Mouse (Mus musculus) liver, postnatal 0 days (tissue): ENCODE measurements at regions not wholly inside any gene's neighbourhood (a gene's known extent, or its start where the extent isn't known, plus 50 kb on each side); places are given as distances from the start of the nearest gene placed in this dataset.

Experiments used
- ATAC-seq: fragments of 200-750 bp; cut with Nextera tagmentation; 2 replicates; pipeline ENCODE4 v1.8.0; 2017; ENCODE audit warnings: mild to moderate bottlenecking, moderate library complexity
- DNase-seq: peaks from one replicate; pipeline ENCODE4 v3.0.0-alpha.2; 2016
- H3K27ac ChIP-seq: fragments of 300-500 bp; sonication (generic); 2 replicates; pipeline ENCODE4 v1.5.1; 2014; ENCODE audit warnings: antibody characterized with exemption, moderate library complexity, mild to moderate bottlenecking, low read depth
- H3K27me3 ChIP-seq: fragments of 300-500 bp; sonication (generic); 2 replicates; pipeline ENCODE4 v1.6.1; 2014; ENCODE audit warnings: low read length, control low read depth, mixed read lengths; ENCODE audit not compliant: insufficient read depth
- H3K36me3 ChIP-seq: fragments of 300-500 bp; sonication (generic); replicated peaks from 2 replicates; pipeline ENCODE4 v1.6.1; 2014; ENCODE audit warnings: mild to moderate bottlenecking, control low read depth, low read length, moderate library complexity, mixed read lengths; ENCODE audit not compliant: insufficient read depth
- H3K4me1 ChIP-seq: fragments of 300-500 bp; sonication (generic); 2 replicates; pipeline ENCODE4 v1.6.1; 2014; ENCODE audit warnings: antibody characterized with exemption, mild to moderate bottlenecking, control low read depth; ENCODE audit not compliant: insufficient read depth
- H3K4me2 ChIP-seq: fragments of 300-500 bp; sonication (generic); 2 replicates; pipeline ENCODE4 v1.6.1; 2014; ENCODE audit warnings: low read depth, mild to moderate bottlenecking, low read length, moderate library complexity, mixed read lengths
- H3K4me3 ChIP-seq: fragments of 300-500 bp; sonication (generic); 2 replicates; pipeline ENCODE4 v1.5.1; 2014; ENCODE audit warnings: low read depth, low read length
- H3K9ac ChIP-seq: fragments of 300-500 bp; sonication (generic); replicated peaks from 2 replicates; pipeline ENCODE4 v1.6.1; 2014; ENCODE audit warnings: mild to moderate bottlenecking, moderate library complexity
- H3K9me3 ChIP-seq: fragments of 300-500 bp; sonication (generic); 2 replicates; pipeline ENCODE4 v1.6.1; 2016; ENCODE audit warnings: mild to moderate bottlenecking, control low read depth, low read length, mixed read lengths
- CTCF ChIP-seq: sonication (generic); IDR thresholded peaks from 2 replicates; pipeline ENCODE4 v1.5.1; 2016; ENCODE audit warnings: antibody characterized with exemption, low read depth
- EP300 ChIP-seq: IDR thresholded peaks from 2 replicates; pipeline ENCODE4 v1.6.1; 2016; ENCODE audit warnings: antibody characterized with exemption, low read depth, mild to moderate bottlenecking
- WGBS: fragments of 180-500 bp; shearing (Covaris S2); extraction: QIAGEN DNeasy Blood & Tissue Kit; methylation state at CpG from one replicate; pipeline ENCODE4 v1.1.7; 2014; ENCODE audit not compliant: insufficient replicate concordance; 5-methylcytosine and 5-hydroxymethylcytosine counted together

DNA sequence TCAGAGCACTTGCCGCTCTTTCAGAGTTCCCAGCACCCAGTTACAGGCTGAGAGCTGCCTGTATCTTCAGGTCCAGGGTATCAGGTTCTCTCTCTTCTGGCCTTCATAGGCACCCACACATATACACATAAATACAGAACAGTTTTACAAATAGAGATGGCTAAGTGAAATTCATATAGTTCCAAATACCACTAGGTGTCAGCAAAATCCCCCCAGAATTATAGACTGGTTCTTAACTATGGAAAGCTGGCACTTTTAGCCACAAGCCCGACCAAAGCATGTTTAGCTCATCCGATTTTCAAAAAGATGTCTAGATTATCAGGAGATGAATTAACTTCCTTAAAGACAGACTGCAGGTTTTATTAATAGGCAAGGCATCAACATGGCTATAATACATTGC lies 107.4 kb upstream of the Apob start:
- H3K36me3 ChIP-seq: no peaks in the 10 kb centered on the region
- TF ChIP-seq EP300 (no peak), CTCF (0 out of 2 replicates have a peak, but pooled peaks have one; percentile 22)
- no peak overlapping the region for H3K9ac ChIP-seq
- H3K4me3 ChIP-seq: no peak overlapping the region
- H3K4me2 ChIP-seq: no peak overlapping the region
- H3K27ac ChIP-seq: no peak overlapping the region
- WGBS: 59% methylated on average over 3 of the region's 3 CpGs
- DNase-seq: no peak
- no peaks in the 10 kb centered on the region for H3K4me1 ChIP-seq
- ATAC-seq: no peak
- H3K9me3 ChIP-seq: no peaks in the 10 kb centered on the region
- no peaks in the 10 kb centered on the region for H3K27me3 ChIP-seq

DNA sequence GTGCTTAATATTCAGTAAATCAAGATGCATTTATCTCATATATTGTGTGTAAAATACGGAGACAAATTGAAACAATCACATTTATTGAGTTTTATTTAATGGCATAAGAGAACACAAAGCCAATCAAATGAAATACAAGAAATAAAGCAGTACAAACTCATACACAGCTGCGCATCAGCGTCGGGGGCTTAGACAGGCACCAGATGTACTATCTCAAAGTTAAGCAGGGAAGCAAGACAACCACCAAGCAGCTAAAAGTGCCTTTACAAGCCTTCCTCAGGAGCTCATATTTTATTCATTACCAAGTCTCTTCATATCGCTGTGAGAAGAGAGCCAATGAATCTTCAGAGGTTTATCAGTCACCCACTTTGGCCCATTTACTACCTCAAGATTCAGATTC lies 107.0 kb upstream of the Apob start:
- Histone ChIP-seq H3K36me3 (no peaks in the 10 kb centered on the region), H3K9ac (no peak overlapping the region), H3K27me3 (no peaks in the 10 kb centered on the region), H3K4me3 (no peak overlapping the region), H3K27ac (no peak overlapping the region), H3K9me3 (no peaks in the 10 kb centered on the region), H3K4me2 (no peak overlapping the region), H3K4me1 (no peaks in the 10 kb centered on the region)
- ATAC-seq (no peak), DNase-seq (no peak)
- 72% methylated on average over 5 of the region's 5 CpGs for WGBS
- TF ChIP-seq CTCF: no peak
- no peak for TF ChIP-seq EP300

DNA sequence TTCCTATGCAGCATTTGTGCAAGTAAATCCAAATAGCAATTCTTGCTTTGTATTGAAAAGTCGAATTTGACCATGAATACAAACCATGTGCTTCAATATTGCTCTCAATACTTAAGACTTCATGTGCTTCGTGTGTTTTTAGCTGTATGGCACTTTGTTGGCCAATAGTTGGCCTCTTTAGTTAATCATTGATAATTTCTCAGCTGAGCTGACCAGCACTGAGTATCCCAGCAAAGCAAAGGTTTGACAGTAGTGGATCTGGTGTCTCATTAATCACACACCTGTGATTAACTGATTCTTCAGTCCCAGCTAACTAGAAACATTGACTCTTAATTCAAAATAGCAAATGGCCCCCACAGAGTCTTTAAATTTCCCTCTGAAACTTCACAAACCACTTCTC lies 102.0 kb upstream of the Apob start:
- peak; percentile 53; the same call in 1 of the 2 replicates for ATAC-seq
- 46% methylated on average over 2 of the region's 2 CpGs for WGBS
- DNase-seq: no peak

DNA sequence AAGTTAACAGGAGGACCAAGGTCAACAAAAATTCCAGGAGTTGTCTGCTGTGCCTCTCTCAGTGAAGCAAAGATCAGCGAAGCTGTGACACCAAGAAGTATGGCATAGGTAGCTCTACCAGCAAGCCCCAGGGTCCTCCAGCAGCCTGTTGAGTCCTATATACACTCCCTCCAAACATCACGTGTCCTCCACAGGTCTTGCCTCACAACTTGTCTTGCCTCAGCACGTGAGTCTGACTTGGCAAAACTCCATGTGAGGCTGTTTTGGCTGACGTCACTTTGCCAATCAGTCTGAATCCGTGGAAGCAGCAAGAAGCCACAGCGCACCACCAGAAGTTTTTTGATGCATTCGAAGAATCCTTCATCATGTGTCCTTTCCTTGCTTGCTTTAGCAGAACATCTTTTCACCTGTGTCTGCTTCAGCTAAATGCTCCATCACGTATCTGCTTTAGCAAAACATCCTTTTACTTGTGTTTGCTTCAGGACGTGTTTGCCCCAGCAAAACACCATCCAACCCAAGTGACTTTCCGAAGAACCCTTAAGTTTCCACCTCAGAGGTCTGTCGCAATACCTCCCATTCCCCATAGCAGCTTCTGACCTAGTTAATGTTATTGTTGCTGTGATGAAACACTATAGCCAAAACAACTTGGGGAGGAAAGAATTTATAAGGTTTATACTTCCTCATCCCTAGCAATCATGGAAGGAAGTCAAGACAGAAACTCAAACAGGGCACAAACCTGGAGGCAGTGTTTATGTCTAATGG lies 101.0 kb upstream of the Apob start:
- DNase-seq: peak; percentile 67
- Histone ChIP-seq H3K9ac (no peak overlapping the region), H3K27me3 (no peaks in the 10 kb centered on the region), H3K4me1 (no peaks in the 10 kb centered on the region), H3K4me3 (no peak overlapping the region), H3K36me3 (no peaks in the 10 kb centered on the region), H3K4me2 (no peak overlapping the region), H3K27ac (no peak overlapping the region), H3K9me3 (no peaks in the 10 kb centered on the region)
- ATAC-seq: peak; percentile 85
- WGBS: 69% methylated on average over 11 of the region's 11 CpGs
- TF ChIP-seq EP300: no peak
- TF ChIP-seq CTCF: no peak

More for the DNA sequence above, 102.0 kb upstream of the Apob start:
- no peaks in the 10 kb centered on the region for H3K27me3 ChIP-seq
- H3K9me3 ChIP-seq: no peaks in the 10 kb centered on the region
- no peak overlapping the region for H3K4me3 ChIP-seq
- H3K27ac ChIP-seq: no peak overlapping the region
- no peaks in the 10 kb centered on the region for H3K4me1 ChIP-seq
- no peaks in the 10 kb centered on the region for H3K36me3 ChIP-seq
- H3K4me2 ChIP-seq: no peak overlapping the region
- TF ChIP-seq CTCF (no peak), EP300 (no peak)
- no peak overlapping the region for H3K9ac ChIP-seq

DNA sequence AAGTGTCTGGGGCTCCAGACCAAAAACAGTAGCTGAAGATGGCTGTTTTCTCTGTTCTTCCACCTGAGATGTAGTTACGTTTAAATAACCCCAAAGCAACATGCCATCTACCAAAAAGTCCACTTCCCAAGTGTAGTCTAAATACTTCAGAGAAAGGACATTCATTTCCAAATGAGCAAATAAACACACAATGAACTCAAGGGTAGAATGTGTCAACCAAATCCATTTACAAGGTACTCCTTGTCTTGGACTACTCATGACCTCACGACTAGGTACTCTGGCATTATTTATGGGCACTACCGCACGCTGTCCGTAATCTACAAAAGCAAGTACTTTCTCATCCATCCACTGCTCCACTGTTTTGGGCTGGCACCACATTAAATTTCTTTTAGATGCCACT lies 98.7 kb upstream of the Apob start:
- Histone ChIP-seq H3K9ac (no peak overlapping the region), H3K27me3 (no peaks in the 10 kb centered on the region), H3K9me3 (no peaks in the 10 kb centered on the region), H3K4me1 (no peaks in the 10 kb centered on the region), H3K36me3 (no peaks in the 10 kb centered on the region), H3K27ac (no peak overlapping the region), H3K4me3 (no peak overlapping the region), H3K4me2 (no peak overlapping the region)
- no peak for TF ChIP-seq EP300
- no peak for TF ChIP-seq CTCF
- ATAC-seq (no peak), DNase-seq (no peak)
- 83% methylated on average over 5 of the region's 5 CpGs for WGBS

DNA sequence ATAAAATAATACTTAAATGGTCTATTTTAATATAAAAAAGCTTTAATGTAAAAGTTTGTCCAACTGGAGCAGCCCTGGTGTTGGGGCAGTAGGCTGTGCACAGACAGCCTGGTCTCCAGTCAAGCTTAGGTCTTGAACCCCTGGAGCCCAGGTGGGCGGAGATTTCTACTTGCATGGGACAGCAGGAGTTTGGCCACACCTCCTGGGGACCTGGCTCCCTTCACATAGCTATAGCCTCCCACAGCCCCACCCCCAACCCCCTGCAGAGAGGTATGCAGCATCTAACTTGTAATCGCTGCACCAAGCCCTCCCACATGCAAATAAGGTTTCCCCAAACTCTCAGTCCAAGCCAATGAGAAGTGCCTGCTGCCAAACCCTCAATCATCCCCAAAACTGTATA lies 81.3 kb upstream of the Apob start:
- Histone ChIP-seq H3K4me2 (no peak overlapping the region), H3K27me3 (no peaks in the 10 kb centered on the region), H3K9ac (no peak overlapping the region), H3K9me3 (no peaks in the 10 kb centered on the region), H3K36me3 (no peaks in the 10 kb centered on the region), H3K27ac (no peak overlapping the region), H3K4me3 (no peak overlapping the region), H3K4me1 (no peaks in the 10 kb centered on the region)
- no peak for DNase-seq
- TF ChIP-seq CTCF (no peak), EP300 (no peak)
- 67% methylated on average over 2 of the region's 2 CpGs for WGBS
- ATAC-seq: no peak
